Mouse (Mus musculus) cerebellum, postnatal 36 days (tissue): ENCODE data around the gene Rgs9bp.

Experiments used
- DNase-seq, 2 experiments: peaks; one replicate each; pipeline ENCODE4 v3.0.0; 2021 to 2022; ENCODE audit warnings: mixed read lengths in 2 of 2

Rgs9bp gene

GRCm38 (mm10) chr7:35585191-35586054 lies at the start of gene Rgs9bp:
Gene Rgs9bp, minus strand, starts transcription at chr7:35585582.
- peak in 1 of 2 experiments; percentile 18 for DNase-seq

- DNase-seq: peak; percentile 22 to 24
These were observed 43.1 kb upstream of the Rgs9bp start for GRCm38 (mm10) chr7:35628496-35628895.

- peak; percentile 42 to 44 for DNase-seq
These were observed 42.0 kb upstream of the Rgs9bp start for GRCm38 (mm10) chr7:35627371-35627770.

- DNase-seq: no peak
These were observed 40.7 kb upstream of the Rgs9bp start for GRCm38 (mm10) chr7:35626038-35626437.

- DNase-seq: no peak
These were observed 37.2 kb upstream of the Rgs9bp start for GRCm38 (mm10) chr7:35622626-35623025.

GRCm38 (mm10) chr7:35617513-35617912 lies 32.1 kb upstream of the Rgs9bp start:
- no peak for DNase-seq

- no peak for DNase-seq
These were observed 23.9 kb upstream of the Rgs9bp start for GRCm38 (mm10) chr7:35609245-35609644.

GRCm38 (mm10) chr7:35606816-35607215 lies 21.4 kb upstream of the Rgs9bp start:
- DNase-seq: no peak

GRCm38 (mm10) chr7:35602766-35603165 lies 17.4 kb upstream of the Rgs9bp start:
- no peak for DNase-seq

- no peak for DNase-seq
These were observed 15.7 kb upstream of the Rgs9bp start for GRCm38 (mm10) chr7:35601106-35601505.

- DNase-seq: no peak
These were observed 14.6 kb upstream of the Rgs9bp start for GRCm38 (mm10) chr7:35600031-35600430.

- DNase-seq: no peak
These were observed 14.1 kb upstream of the Rgs9bp start for GRCm38 (mm10) chr7:35599492-35599891.

- DNase-seq: no peak
These were observed 8.9 kb upstream of the Rgs9bp start for GRCm38 (mm10) chr7:35594311-35594710.

GRCm38 (mm10) chr7:35590731-35591191 lies 5.4 kb upstream of the Rgs9bp start:
- no peak for DNase-seq

GRCm38 (mm10) chr7:35589485-35589884 lies 4.1 kb upstream of the Rgs9bp start:
- no peak for DNase-seq

GRCm38 (mm10) chr7:35588680-35589428 lies 3.5 kb upstream of the Rgs9bp start:
- no peak for DNase-seq

GRCm38 (mm10) chr7:35587728-35588127 lies 2.3 kb upstream of the Rgs9bp start:
- DNase-seq: no peak

- no peak for DNase-seq
These were observed 1.6 kb upstream of the Rgs9bp start for GRCm38 (mm10) chr7:35586906-35587445.

- DNase-seq: peak; percentile 91 to 96
These were observed 898 bp upstream of the Rgs9bp start, which contains the start of gene Ankrd27 for GRCm38 (mm10) chr7:35586055-35586905. Gene Ankrd27, plus strand, starts transcription at chr7:35586244.

- DNase-seq: no peak
These were observed 594 bp downstream of the Rgs9bp start for GRCm38 (mm10) chr7:35584786-35585190.

- DNase-seq: peak in 1 of 2 experiments; percentile 4
These were observed 1.2 kb downstream of the Rgs9bp start for GRCm38 (mm10) chr7:35584068-35584785.
